Mouse (Mus musculus) olfactory bulb, adult 2 months (tissue): ENCODE measurements around the gene Col1a1.

Experiments used
- CTCF ChIP-seq: fragments of 200-500 bp; IDR thresholded peaks from 2 replicates; pipeline ENCODE4 v1.5.1; 2012; ENCODE audit warnings: low read depth, mild to moderate bottlenecking, low read length, moderate library complexity; ENCODE audit not compliant: insufficient read depth
- POLR2A ChIP-seq: fragments of 200-500 bp; IDR thresholded peaks from 2 replicates; pipeline ENCODE4 v1.6.1; 2012; ENCODE audit warnings: mild to moderate bottlenecking, low read depth, low read length, moderate library complexity; ENCODE audit not compliant: insufficient read depth

- TF ChIP-seq POLR2A (no peak), CTCF (no peak)
These were observed 64.1 kb downstream of the Col1a1 start for GRCm38 (mm10) chr11:95000128-95000527.
